In the genomic region with DNA sequence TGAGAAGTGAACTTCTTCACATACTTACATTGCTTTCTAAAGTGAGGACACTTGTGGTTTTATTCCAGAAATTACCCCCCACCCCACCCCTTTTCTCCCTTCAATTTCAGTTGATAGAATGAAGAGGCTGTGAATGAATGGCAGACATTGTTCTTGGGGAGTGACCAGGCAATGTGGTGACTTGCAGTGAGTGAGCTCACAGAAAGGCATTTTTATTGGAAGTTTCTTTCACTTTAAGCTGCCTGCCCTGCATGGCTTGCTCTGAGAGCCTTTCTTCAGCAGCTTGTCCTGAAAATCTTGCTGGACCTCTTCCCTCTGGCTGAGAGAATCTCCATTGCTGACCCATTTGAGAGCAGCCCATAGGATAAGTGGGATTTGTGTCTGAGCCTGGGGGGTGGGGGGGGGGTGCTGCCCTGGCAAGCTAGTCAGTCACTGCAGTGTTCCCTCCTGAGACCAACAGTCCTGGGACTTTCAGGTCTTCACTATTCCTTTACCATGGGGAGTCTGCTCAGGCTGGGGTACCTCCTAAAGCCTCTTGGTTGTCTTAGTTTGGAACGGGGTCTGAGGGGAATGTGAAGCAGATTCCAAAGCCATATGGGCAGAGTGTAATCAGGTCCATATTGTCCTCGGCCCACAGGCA, we compare ENCODE assay signal across 11 mouse cellular contexts.
A peak's percentile ranks its signal among the peaks of the same experiment; 100 is the strongest.
DNase-seq lines count a peak whose midpoint lies in the region; ATAC-seq lines count a peak whose summit lies in the region.
"Had no signal": no experiment of that assay in that cellular context is flagged by ENCODE, and none has a peak within 500 bp of the region (broad histone marks: within the 10 kb centered on the region; RNA-seq: fewer than 3 reads in every experiment).

No protein-coding gene starts in this region.

- WGBS in midbrain, embryonic 12.5 days, result 70% methylated on average over 2 of the region's 2 CpGs
- 62% methylated on average over 2 of the region's 2 CpGs for WGBS in midbrain, embryonic 16.5 days
- WGBS in hindbrain, embryonic 14.5 days, result 69% methylated on average over 2 of the region's 2 CpGs
- WGBS in stomach, embryonic 16.5 days, result 52% methylated on average over 2 of the region's 2 CpGs

- H3K36me3 ChIP-seq in midbrain, embryonic 12.5 days, result no peaks in the 10 kb centered on the region
- no peaks in the 10 kb centered on the region for H3K36me3 ChIP-seq in midbrain, embryonic 16.5 days (ENCODE audit: control insufficient read depth, insufficient read depth, low read length)
- no peaks in the 10 kb centered on the region for H3K36me3 ChIP-seq in hindbrain, embryonic 14.5 days (replicated peaks; ENCODE audit: control insufficient read depth, insufficient read depth)
- H3K36me3 ChIP-seq in stomach, embryonic 16.5 days (ENCODE audit: control insufficient read depth, insufficient read depth, low read length), result no peaks in the 10 kb centered on the region

- H3K27me3 ChIP-seq in midbrain, embryonic 12.5 days, result no peaks in the 10 kb centered on the region
- no peaks in the 10 kb centered on the region for H3K27me3 ChIP-seq in midbrain, embryonic 16.5 days (ENCODE audit: control insufficient read depth, insufficient read depth, low read depth, low read length)
- no peaks in the 10 kb centered on the region for H3K27me3 ChIP-seq in hindbrain, embryonic 14.5 days (ENCODE audit: control insufficient read depth, insufficient read depth, low read length)
- H3K27me3 ChIP-seq in stomach, embryonic 16.5 days (ENCODE audit: control insufficient read depth, insufficient read depth, low read length), result no peaks in the 10 kb centered on the region

- ATAC-seq in frontal cortex, adult (ENCODE audit: low TSS enrichment), result 0 out of 2 replicates have a peak, but pooled peaks have one; percentile 44
- ATAC-seq in midbrain, embryonic 12.5 days (ENCODE audit: low FRiP score, low read depth), result no peak
- ATAC-seq in midbrain, embryonic 16.5 days, result no peak
- ATAC-seq in hindbrain, embryonic 14.5 days (ENCODE audit: low FRiP score), result no peak
- ATAC-seq in stomach, embryonic 16.5 days (ENCODE audit: insufficient read depth, low FRiP score), result no peak
- ATAC-seq: activated CD4-positive, CD25-positive, alpha-beta regulatory T cell, adult 4 months had no signal

- H3K9me3 ChIP-seq in midbrain, embryonic 12.5 days, result no peaks in the 10 kb centered on the region
- no peaks in the 10 kb centered on the region for H3K9me3 ChIP-seq in midbrain, embryonic 16.5 days (replicated peaks; ENCODE audit: control insufficient read depth, low read length, poor library complexity, severe bottlenecking)
- H3K9me3 ChIP-seq in hindbrain, embryonic 14.5 days (ENCODE audit: control insufficient read depth, low read length), result no peaks in the 10 kb centered on the region
- no peaks in the 10 kb centered on the region for H3K9me3 ChIP-seq in stomach, embryonic 16.5 days (replicated peaks; ENCODE audit: control insufficient read depth, low read length)

- no peak overlapping the region for H3K4me3 ChIP-seq in midbrain, embryonic 12.5 days
- H3K4me3 ChIP-seq in midbrain, embryonic 16.5 days (ENCODE audit: low read depth, low read length), result no peak overlapping the region
- H3K4me3 ChIP-seq in hindbrain, embryonic 14.5 days (replicated peaks; ENCODE audit: low read length), result no peak overlapping the region
- H3K4me3 ChIP-seq in stomach, embryonic 16.5 days (replicated peaks; ENCODE audit: low read length), result no peak overlapping the region

- no peak for DNase-seq in frontal cortex, adult 2 months (ENCODE audit: extremely low spot score in 1 of 2, low spot score in 1 of 2)
- no peak for DNase-seq in hindbrain, embryonic 14.5 days (ENCODE audit: low spot score)
- no peak for DNase-seq in testis, postnatal 10 days (ENCODE audit: low spot score)
- no peak for DNase-seq in right cerebral cortex, postnatal 36 days (ENCODE audit: low spot score in 2 of 2)
- DNase-seq: cerebellum, adult 2 months had no signal

- no peak overlapping the region for H3K9ac ChIP-seq in midbrain, embryonic 12.5 days (replicated peaks)
- no peak overlapping the region for H3K9ac ChIP-seq in midbrain, embryonic 16.5 days (ENCODE audit: low read depth, low read length)
- H3K9ac ChIP-seq in hindbrain, embryonic 14.5 days, result no peak overlapping the region
- H3K9ac ChIP-seq in stomach, embryonic 16.5 days (ENCODE audit: low read length), result no peak overlapping the region
- H3K9ac ChIP-seq: liver, embryonic 14.5 days had no signal

- H3K4me2 ChIP-seq in midbrain, embryonic 12.5 days (replicated peaks), result no peak overlapping the region
- H3K4me2 ChIP-seq in midbrain, embryonic 16.5 days (ENCODE audit: low read length), result no peak overlapping the region
- H3K4me2 ChIP-seq in hindbrain, embryonic 14.5 days (replicated peaks), result no peak overlapping the region
- H3K4me2 ChIP-seq in stomach, embryonic 16.5 days (ENCODE audit: low read depth, low read length), result no peak overlapping the region

- H3K4me1 ChIP-seq in midbrain, embryonic 12.5 days, result peaks cover 22% of the 10 kb centered on the region
- no peaks in the 10 kb centered on the region for H3K4me1 ChIP-seq in midbrain, embryonic 16.5 days (ENCODE audit: control insufficient read depth, insufficient read depth, low read length)
- H3K4me1 ChIP-seq in hindbrain, embryonic 14.5 days (replicated peaks; ENCODE audit: control insufficient read depth, insufficient read depth, low read length), result peaks cover 15% of the 10 kb centered on the region
- H3K4me1 ChIP-seq in stomach, embryonic 16.5 days (ENCODE audit: control insufficient read depth, insufficient read depth, low read length), result peaks cover 44% of the 10 kb centered on the region

- H3K27ac ChIP-seq in midbrain, embryonic 12.5 days (replicated peaks), result 0 out of 2 replicates have a peak overlapping the region, but pooled peaks have one; percentile 30
- H3K27ac ChIP-seq in midbrain, embryonic 16.5 days (ENCODE audit: low read length), result no peak overlapping the region
- H3K27ac ChIP-seq in hindbrain, embryonic 14.5 days, result peak overlapping the region; percentile 20; the same call in 1 of the 2 replicates
- H3K27ac ChIP-seq in stomach, embryonic 16.5 days (ENCODE audit: low read length), result peak overlapping the region; percentile 80
- H3K27ac ChIP-seq: liver, embryonic 14.5 days had no signal
